Mouse (Mus musculus): Measurements from ENCODE around the gene Grik3. TPM values are rescaled to one million over a fixed set of nuclear protein-coding genes. Genes with fewer than 3 reads are reported as not detected.

The Grik3 gene
- polyA plus RNA-seq (2015; fragmentation: Nextera tagmentation; extraction: Ambion mirVana): 4.7 and 4.9 TPM in 2 replicates

- no peaks in the 10 kb centered on the region for H3K36me3 ChIP-seq (ENCODE audit: poor library complexity, severe bottlenecking)
- peak within 1 kb of the TSS; percentile 57 for H3K4me3 ChIP-seq
- peak; percentile 3; the same call in 1 of the 2 replicates for ATAC-seq
- peaks cover 99% of the 10 kb centered on the region for H3K4me1 ChIP-seq
- H3K9ac ChIP-seq: peak within 1 kb of the TSS; percentile 83
- no peaks in the 10 kb centered on the region for H3K9me3 ChIP-seq (replicated peaks)
- WGBS: under 1% methylated on average over 76 of the region's 77 CpGs
- H3K27ac ChIP-seq: peak within 1 kb of the TSS; percentile 89
- H3K4me2 ChIP-seq: peak within 1 kb of the TSS; percentile 72
- H3K27me3 ChIP-seq: peaks cover 100% of the 10 kb centered on the region
Measured at GRCm38 (mm10) chr4:125490661-125491504, at the start of gene Grik3. TSS of gene Grik3 (plus strand) at chr4:125490700.

- no peak overlapping the region for H3K4me3 ChIP-seq
- no peaks in the 10 kb centered on the region for H3K9me3 ChIP-seq (replicated peaks)
- H3K27ac ChIP-seq: no peak overlapping the region
- 58% methylated on average over 4 of the region's 4 CpGs for WGBS
- no peak for ATAC-seq
- H3K27me3 ChIP-seq: peaks cover 19% of the 10 kb centered on the region
- H3K4me1 ChIP-seq: peaks cover 29% of the 10 kb centered on the region
- no peak overlapping the region for H3K4me2 ChIP-seq
- H3K36me3 ChIP-seq (ENCODE audit: poor library complexity, severe bottlenecking): no peaks in the 10 kb centered on the region
- H3K9ac ChIP-seq: no peak overlapping the region
Measured at GRCm38 (mm10) chr4:125441821-125442220, 48.7 kb upstream of the Grik3 start.

- Histone ChIP-seq H3K9ac (no peak overlapping the region), H3K4me1 (peaks cover 29% of the 10 kb centered on the region), H3K9me3 (replicated peaks) (no peaks in the 10 kb centered on the region), H3K27ac (no peak overlapping the region), H3K4me3 (no peak overlapping the region), H3K36me3 (ENCODE audit: poor library complexity, severe bottlenecking) (no peaks in the 10 kb centered on the region), H3K4me2 (no peak overlapping the region), H3K27me3 (peaks cover 14% of the 10 kb centered on the region; the same call in 1 of the 2 replicates)
- no peak for ATAC-seq
- 67% methylated on average over 7 of the region's 7 CpGs for WGBS
Measured at GRCm38 (mm10) chr4:125444366-125444765, 46.1 kb upstream of the Grik3 start.

GRCm38 (mm10) chr4:125450602-125451321, 39.7 kb upstream of the Grik3 start:
- H3K27ac ChIP-seq: peak overlapping the region; percentile 17; the same call in 1 of the 2 replicates
- H3K9ac ChIP-seq: no peak overlapping the region
- no peak for ATAC-seq
- 57% methylated on average over 7 of the region's 7 CpGs for WGBS
- H3K4me3 ChIP-seq: no peak overlapping the region
- no peaks in the 10 kb centered on the region for H3K36me3 ChIP-seq (ENCODE audit: poor library complexity, severe bottlenecking)
- peaks cover 15% of the 10 kb centered on the region for H3K4me1 ChIP-seq
- H3K9me3 ChIP-seq (replicated peaks): no peaks in the 10 kb centered on the region
- H3K4me2 ChIP-seq: no peak overlapping the region
- peaks cover 15% of the 10 kb centered on the region for H3K27me3 ChIP-seq

- Histone ChIP-seq H3K36me3 (ENCODE audit: poor library complexity, severe bottlenecking) (no peaks in the 10 kb centered on the region), H3K9me3 (replicated peaks) (no peaks in the 10 kb centered on the region), H3K27me3 (peaks cover 15% of the 10 kb centered on the region), H3K27ac (no peak overlapping the region), H3K4me3 (no peak overlapping the region), H3K9ac (no peak overlapping the region), H3K4me1 (peaks cover 24% of the 10 kb centered on the region), H3K4me2 (no peak overlapping the region)
- ATAC-seq: no peak
- 32% methylated on average over 6 of the region's 6 CpGs for WGBS
Measured at GRCm38 (mm10) chr4:125451821-125452220, 38.7 kb upstream of the Grik3 start.

- Histone ChIP-seq H3K9me3 (replicated peaks) (no peaks in the 10 kb centered on the region), H3K4me3 (no peak overlapping the region), H3K36me3 (ENCODE audit: poor library complexity, severe bottlenecking) (no peaks in the 10 kb centered on the region), H3K9ac (no peak overlapping the region), H3K27ac (no peak overlapping the region), H3K27me3 (peaks cover 19% of the 10 kb centered on the region), H3K4me2 (no peak overlapping the region), H3K4me1 (peaks cover 29% of the 10 kb centered on the region)
- 26% methylated on average over 5 of the region's 5 CpGs for WGBS
- no peak for ATAC-seq
Measured at GRCm38 (mm10) chr4:125456506-125456905, 34.0 kb upstream of the Grik3 start.

- peaks cover 19% of the 10 kb centered on the region for H3K27me3 ChIP-seq
- no peaks in the 10 kb centered on the region for H3K9me3 ChIP-seq (replicated peaks)
- WGBS: 16% methylated on average over 11 of the region's 11 CpGs
- H3K9ac ChIP-seq: no peak overlapping the region
- H3K4me1 ChIP-seq: peaks cover 24% of the 10 kb centered on the region
- no peak overlapping the region for H3K27ac ChIP-seq
- H3K4me2 ChIP-seq: peak overlapping the region; percentile 12; the same call in 1 of the 2 replicates
- H3K36me3 ChIP-seq (ENCODE audit: poor library complexity, severe bottlenecking): no peaks in the 10 kb centered on the region
- peak; percentile 41 for ATAC-seq
- H3K4me3 ChIP-seq: no peak overlapping the region
Measured at GRCm38 (mm10) chr4:125457152-125458093, 33.1 kb upstream of the Grik3 start.

GRCm38 (mm10) chr4:125459791-125460190, 30.7 kb upstream of the Grik3 start:
- no peak overlapping the region for H3K27ac ChIP-seq
- peaks cover 24% of the 10 kb centered on the region for H3K4me1 ChIP-seq
- H3K4me3 ChIP-seq: no peak overlapping the region
- H3K4me2 ChIP-seq: no peak overlapping the region
- no peaks in the 10 kb centered on the region for H3K36me3 ChIP-seq (ENCODE audit: poor library complexity, severe bottlenecking)
- 78% methylated on average over 9 of the region's 9 CpGs for WGBS
- H3K9ac ChIP-seq: no peak overlapping the region
- ATAC-seq: no peak
- peaks cover 6% of the 10 kb centered on the region for H3K27me3 ChIP-seq
- no peaks in the 10 kb centered on the region for H3K9me3 ChIP-seq (replicated peaks)

GRCm38 (mm10) chr4:125469711-125470372, 20.7 kb upstream of the Grik3 start:
- Histone ChIP-seq H3K4me1 (no peaks in the 10 kb centered on the region; the same call in 1 of the 2 replicates), H3K9ac (no peak overlapping the region), H3K36me3 (ENCODE audit: poor library complexity, severe bottlenecking) (no peaks in the 10 kb centered on the region), H3K4me3 (no peak overlapping the region), H3K9me3 (replicated peaks) (no peaks in the 10 kb centered on the region), H3K4me2 (no peak overlapping the region), H3K27me3 (peaks cover 11% of the 10 kb centered on the region; the same call in 1 of the 2 replicates), H3K27ac (no peak overlapping the region)
- ATAC-seq: no peak
- whole genome bisulfite sequencing: 58% methylated on average over 11 of the region's 11 CpGs

- H3K9ac ChIP-seq: no peak overlapping the region
- 78% methylated on average over 4 of the region's 4 CpGs for WGBS
- H3K36me3 ChIP-seq (ENCODE audit: poor library complexity, severe bottlenecking): no peaks in the 10 kb centered on the region
- H3K27ac ChIP-seq: no peak overlapping the region
- no peak overlapping the region for H3K4me3 ChIP-seq
- no peaks in the 10 kb centered on the region for H3K9me3 ChIP-seq (replicated peaks)
- peaks cover 18% of the 10 kb centered on the region for H3K4me1 ChIP-seq
- no peak for ATAC-seq
- H3K27me3 ChIP-seq: peaks cover 14% of the 10 kb centered on the region
- H3K4me2 ChIP-seq: no peak overlapping the region
Measured at GRCm38 (mm10) chr4:125474903-125475302, 15.6 kb upstream of the Grik3 start.

- ATAC-seq: peak; percentile 72; the same call in 1 of the 2 replicates
- H3K36me3 ChIP-seq (ENCODE audit: poor library complexity, severe bottlenecking): no peaks in the 10 kb centered on the region
- H3K4me3 ChIP-seq: no peak overlapping the region
- no peak overlapping the region for H3K9ac ChIP-seq
- WGBS: 27% methylated on average over 12 of the region's 12 CpGs
- H3K4me2 ChIP-seq: no peak overlapping the region
- H3K27ac ChIP-seq: peak overlapping the region; percentile 54
- peaks cover 45% of the 10 kb centered on the region for H3K27me3 ChIP-seq
- H3K9me3 ChIP-seq (replicated peaks): no peaks in the 10 kb centered on the region
- H3K4me1 ChIP-seq: peaks cover 31% of the 10 kb centered on the region
Measured at GRCm38 (mm10) chr4:125478071-125478470, 12.4 kb upstream of the Grik3 start.
